Mouse (Mus musculus) limb, embryonic 12.5 days (tissue): ENCODE data around the gene Wnt6. TPM values are rescaled to one million over a fixed set of nuclear protein-coding genes. Genes with fewer than 3 reads are reported as not detected.

Experiments
- ATAC-seq: fragments of 200-750 bp; cut with Nextera tagmentation; 2 replicates; pipeline ENCODE4 v1.8.0; 2017; ENCODE audit warnings: low read depth, moderate TSS enrichment; ENCODE audit not compliant: insufficient number of reproducible peaks, insufficient read depth, low FRiP score, low TSS enrichment
- H3K27ac ChIP-seq: fragments of 300-500 bp; sonication (generic); 2 replicates; pipeline ENCODE4 v1.5.1; 2016; ENCODE audit warnings: mild to moderate bottlenecking, moderate library complexity
- H3K27me3 ChIP-seq: fragments of 300-500 bp; sonication (generic); 2 replicates; pipeline ENCODE4 v1.6.1; 2016; ENCODE audit warnings: mild to moderate bottlenecking, moderate library complexity
- H3K36me3 ChIP-seq: fragments of 300-500 bp; sonication (generic); 2 replicates; pipeline ENCODE4 v1.6.1; 2016; ENCODE audit warnings: mild to moderate bottlenecking, moderate library complexity
- H3K4me1 ChIP-seq: fragments of 300-500 bp; sonication (generic); replicated peaks from 2 replicates; pipeline ENCODE4 v1.6.1; 2016
- H3K4me2 ChIP-seq: fragments of 300-500 bp; sonication (generic); 2 replicates; pipeline ENCODE4 v1.6.1; 2016; ENCODE audit warnings: mild to moderate bottlenecking, moderate library complexity
- H3K4me3 ChIP-seq: fragments of 300-500 bp; sonication (generic); replicated peaks from 2 replicates; pipeline ENCODE4 v1.5.1; 2016; ENCODE audit warnings: mild to moderate bottlenecking
- H3K9ac ChIP-seq: fragments of 300-500 bp; sonication (generic); replicated peaks from 2 replicates; pipeline ENCODE4 v1.6.1; 2016; ENCODE audit warnings: mild to moderate bottlenecking, moderate library complexity
- H3K9me3 ChIP-seq: fragments of 300-500 bp; sonication (generic); 2 replicates; pipeline ENCODE4 v1.6.1; 2016; ENCODE audit warnings: mild to moderate bottlenecking, moderate library complexity
- WGBS: fragments of 180-500 bp; shearing (Covaris S2); methylation state at CpG from one replicate; pipeline ENCODE4 v1.1.7; 2016; 5-methylcytosine and 5-hydroxymethylcytosine counted together
- polyA plus RNA-seq: library from polyadenylated mRNA; unstranded; fragments of >200 nt; fragmentation: Nextera tagmentation; extraction: Ambion mirVana; gene quantifications from 2 replicates; pipeline ENCODE4 v1.2.1, GENCODE M21; 2016

The Wnt6 gene
- 38.7 and 40.5 TPM in 2 replicates for polyA plus RNA-seq

DNA sequence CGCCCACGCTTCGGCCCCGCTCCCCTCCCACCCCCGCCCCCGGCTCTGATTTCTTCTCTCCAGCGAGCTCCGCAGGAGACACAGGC lies at the start of gene Wnt6:
Wnt6 (plus strand) TSS at position 48 of the 86 bp plus-strand sequence.
- no peak for ATAC-seq
- Histone ChIP-seq H3K27me3 (peaks cover 100% of the 10 kb centered on the region), H3K4me3 (peak within 1 kb of the TSS; percentile 56), H3K27ac (0 out of 2 replicates have a peak within 1 kb of the TSS, but pooled peaks have one; percentile 50), H3K4me1 (peaks cover 27% of the 10 kb centered on the region), H3K9ac (peak within 1 kb of the TSS; percentile 58), H3K9me3 (no peaks in the 10 kb centered on the region), H3K4me2 (peak within 1 kb of the TSS; percentile 98), H3K36me3 (no peaks in the 10 kb centered on the region)
- WGBS: 0% methylated on average over 2 of the region's 8 CpGs

DNA sequence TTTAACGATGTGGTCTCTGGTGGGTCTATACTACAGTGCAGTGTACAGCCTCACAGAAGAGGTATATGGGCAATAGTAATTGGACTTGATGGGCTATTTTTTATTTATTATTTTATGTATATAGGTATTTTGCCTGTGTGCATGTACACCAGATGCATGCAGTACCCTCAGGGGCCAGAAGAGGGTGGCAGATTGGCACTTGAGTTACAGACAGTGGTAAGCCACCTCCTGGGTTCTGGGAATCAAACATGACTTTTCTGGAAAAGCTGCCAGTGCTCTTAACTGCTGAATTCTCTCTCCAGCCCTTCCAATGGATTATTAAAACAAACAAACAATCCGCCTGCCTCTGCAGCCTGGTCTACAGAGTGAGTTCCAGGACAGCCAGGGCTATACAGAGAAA lies 47.9 kb upstream of the Wnt6 start:
- no peak overlapping the region for H3K4me2 ChIP-seq
- H3K9me3 ChIP-seq: no peaks in the 10 kb centered on the region
- no peak overlapping the region for H3K27ac ChIP-seq
- no peak for ATAC-seq
- no peak overlapping the region for H3K4me3 ChIP-seq
- H3K9ac ChIP-seq: no peak overlapping the region
- no peaks in the 10 kb centered on the region for H3K4me1 ChIP-seq
- WGBS: 76% methylated on average over 2 of the region's 2 CpGs
- no peaks in the 10 kb centered on the region for H3K27me3 ChIP-seq
- no peaks in the 10 kb centered on the region for H3K36me3 ChIP-seq

GRCm38 (mm10) chr1:74726114-74726513 lies 45.6 kb upstream of the Wnt6 start:
- no peak overlapping the region for H3K4me2 ChIP-seq
- no peak for ATAC-seq
- H3K27me3 ChIP-seq: no peaks in the 10 kb centered on the region
- H3K27ac ChIP-seq: no peak overlapping the region
- WGBS: 70% methylated on average over 5 of the region's 5 CpGs
- no peak overlapping the region for H3K9ac ChIP-seq
- H3K4me1 ChIP-seq: no peaks in the 10 kb centered on the region
- H3K9me3 ChIP-seq: no peaks in the 10 kb centered on the region
- no peaks in the 10 kb centered on the region for H3K36me3 ChIP-seq
- no peak overlapping the region for H3K4me3 ChIP-seq

DNA sequence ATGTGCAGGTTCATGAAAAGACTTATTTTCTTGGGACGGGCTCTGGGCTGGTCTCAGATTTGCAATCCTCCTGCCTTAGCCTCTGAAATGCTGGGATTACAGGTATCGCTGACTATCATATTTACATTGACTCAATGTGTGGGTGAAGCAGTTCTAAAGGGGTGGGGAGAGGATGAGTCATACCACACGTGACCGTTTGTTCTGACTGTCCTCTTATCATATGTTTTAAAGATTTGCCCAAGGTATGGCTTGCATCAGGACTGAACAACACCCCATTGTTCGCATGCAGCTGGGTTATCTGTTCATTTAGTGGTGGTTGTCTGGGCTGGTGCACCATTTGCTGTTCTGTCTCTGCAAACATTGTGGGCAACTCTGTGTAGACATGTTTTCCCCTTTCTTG lies 45.0 kb upstream of the Wnt6 start:
- H3K4me1 ChIP-seq: no peaks in the 10 kb centered on the region
- H3K9me3 ChIP-seq: no peaks in the 10 kb centered on the region
- H3K27ac ChIP-seq: no peak overlapping the region
- H3K27me3 ChIP-seq: no peaks in the 10 kb centered on the region
- no peak overlapping the region for H3K4me3 ChIP-seq
- H3K9ac ChIP-seq: no peak overlapping the region
- no peaks in the 10 kb centered on the region for H3K36me3 ChIP-seq
- H3K4me2 ChIP-seq: no peak overlapping the region
- 90% methylated on average over 5 of the region's 5 CpGs for WGBS
- no peak for ATAC-seq

- no peak overlapping the region for H3K4me3 ChIP-seq
- H3K4me1 ChIP-seq: no peaks in the 10 kb centered on the region
- 71% methylated on average over 8 of the region's 8 CpGs for WGBS
- H3K36me3 ChIP-seq: no peaks in the 10 kb centered on the region
- no peak overlapping the region for H3K27ac ChIP-seq
- no peak for ATAC-seq
- no peaks in the 10 kb centered on the region for H3K27me3 ChIP-seq
- H3K9ac ChIP-seq: no peak overlapping the region
- no peak overlapping the region for H3K4me2 ChIP-seq
- H3K9me3 ChIP-seq: no peaks in the 10 kb centered on the region
Measured at GRCm38 (mm10) chr1:74728446-74728845, 43.2 kb upstream of the Wnt6 start.

- H3K4me1 ChIP-seq: no peaks in the 10 kb centered on the region
- peaks cover 11% of the 10 kb centered on the region; the same call in 1 of the 2 replicates for H3K36me3 ChIP-seq
- no peaks in the 10 kb centered on the region for H3K27me3 ChIP-seq
- no peak overlapping the region for H3K27ac ChIP-seq
- H3K4me3 ChIP-seq: no peak overlapping the region
- H3K9ac ChIP-seq: no peak overlapping the region
- no peaks in the 10 kb centered on the region for H3K9me3 ChIP-seq
- ATAC-seq: no peak
- 90% methylated on average over 12 of the region's 12 CpGs for WGBS
- H3K4me2 ChIP-seq: no peak overlapping the region
Measured at GRCm38 (mm10) chr1:74736977-74737376, 34.7 kb upstream of the Wnt6 start.

DNA sequence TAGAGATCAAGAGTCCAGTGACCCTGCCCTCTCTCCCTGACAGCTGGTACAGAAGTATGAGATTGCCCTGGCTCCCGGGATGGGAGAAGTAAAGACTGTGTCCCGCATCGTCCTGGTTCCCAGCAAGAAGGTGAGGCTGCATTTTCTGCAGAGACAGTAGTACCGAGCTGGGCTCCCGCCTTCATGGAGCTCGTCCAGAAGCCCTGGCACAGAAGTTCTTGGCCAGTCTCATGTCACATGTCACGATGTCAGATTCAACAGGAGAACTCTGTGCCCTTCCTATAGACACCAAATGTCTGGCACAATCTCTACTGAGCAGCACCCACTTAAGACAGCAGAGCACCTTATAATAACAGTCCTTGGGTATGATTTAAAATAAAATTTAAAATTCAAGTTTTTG lies 34.2 kb upstream of the Wnt6 start:
- H3K27ac ChIP-seq: no peak overlapping the region
- ATAC-seq: no peak
- H3K27me3 ChIP-seq: no peaks in the 10 kb centered on the region
- peaks cover 11% of the 10 kb centered on the region; the same call in 1 of the 2 replicates for H3K36me3 ChIP-seq
- no peak overlapping the region for H3K9ac ChIP-seq
- H3K4me1 ChIP-seq: no peaks in the 10 kb centered on the region
- no peak overlapping the region for H3K4me3 ChIP-seq
- 88% methylated on average over 7 of the region's 7 CpGs for WGBS
- no peak overlapping the region for H3K4me2 ChIP-seq
- no peaks in the 10 kb centered on the region for H3K9me3 ChIP-seq

DNA sequence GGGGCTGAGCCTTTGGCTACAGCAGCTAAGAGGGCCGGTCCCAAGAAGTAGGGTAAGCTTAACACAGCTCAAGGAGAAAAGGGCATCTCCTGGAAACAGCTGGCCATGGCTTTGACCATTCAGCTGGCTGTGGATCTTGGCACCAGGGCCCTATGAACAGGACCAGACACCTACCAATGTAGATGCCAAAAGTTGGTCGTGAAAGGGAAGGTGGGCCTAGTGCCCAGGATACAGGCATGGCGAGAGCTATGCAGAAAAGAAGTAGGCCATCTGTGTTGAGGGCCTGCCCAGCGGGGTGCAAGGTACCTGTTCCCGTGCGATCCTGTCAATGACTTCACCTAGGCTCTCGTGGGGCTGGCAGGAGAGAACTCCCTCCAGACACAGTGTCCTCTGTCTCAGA lies 30.8 kb upstream of the Wnt6 start:
- no peak overlapping the region for H3K4me2 ChIP-seq
- no peaks in the 10 kb centered on the region for H3K4me1 ChIP-seq
- H3K27me3 ChIP-seq: no peaks in the 10 kb centered on the region; the same call in 1 of the 2 replicates
- peaks cover 7% of the 10 kb centered on the region; the same call in 1 of the 2 replicates for H3K36me3 ChIP-seq
- H3K27ac ChIP-seq: no peak overlapping the region
- H3K9me3 ChIP-seq: no peaks in the 10 kb centered on the region
- H3K9ac ChIP-seq: no peak overlapping the region
- 77% methylated on average over 7 of the region's 7 CpGs for WGBS
- ATAC-seq: no peak
- H3K4me3 ChIP-seq: no peak overlapping the region

DNA sequence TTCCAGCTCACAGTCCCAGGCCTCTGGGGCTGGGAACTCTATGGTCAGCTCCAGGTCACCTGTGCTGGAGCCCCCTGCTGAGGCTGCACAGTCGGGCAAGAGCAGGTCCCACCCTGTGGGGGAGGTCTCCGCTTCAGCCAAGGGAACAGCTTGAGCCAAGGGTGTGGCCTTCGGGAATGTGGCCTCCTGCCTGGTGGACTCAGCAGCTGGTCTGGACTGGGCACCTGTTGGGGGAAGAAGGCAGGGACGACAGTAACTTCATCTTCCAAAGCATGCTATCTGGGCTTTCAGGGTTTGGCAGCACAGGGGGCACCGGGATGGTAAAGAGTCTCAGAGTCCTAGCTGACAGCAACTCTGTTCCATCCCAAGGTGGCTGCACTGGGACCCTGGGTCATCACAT lies 24.4 kb upstream of the Wnt6 start:
- WGBS: 69% methylated on average over 5 of the region's 5 CpGs
- 0 out of 2 replicates have a peak, but pooled peaks have one; percentile 38 for ATAC-seq
- peaks cover 23% of the 10 kb centered on the region for H3K27me3 ChIP-seq

DNA sequence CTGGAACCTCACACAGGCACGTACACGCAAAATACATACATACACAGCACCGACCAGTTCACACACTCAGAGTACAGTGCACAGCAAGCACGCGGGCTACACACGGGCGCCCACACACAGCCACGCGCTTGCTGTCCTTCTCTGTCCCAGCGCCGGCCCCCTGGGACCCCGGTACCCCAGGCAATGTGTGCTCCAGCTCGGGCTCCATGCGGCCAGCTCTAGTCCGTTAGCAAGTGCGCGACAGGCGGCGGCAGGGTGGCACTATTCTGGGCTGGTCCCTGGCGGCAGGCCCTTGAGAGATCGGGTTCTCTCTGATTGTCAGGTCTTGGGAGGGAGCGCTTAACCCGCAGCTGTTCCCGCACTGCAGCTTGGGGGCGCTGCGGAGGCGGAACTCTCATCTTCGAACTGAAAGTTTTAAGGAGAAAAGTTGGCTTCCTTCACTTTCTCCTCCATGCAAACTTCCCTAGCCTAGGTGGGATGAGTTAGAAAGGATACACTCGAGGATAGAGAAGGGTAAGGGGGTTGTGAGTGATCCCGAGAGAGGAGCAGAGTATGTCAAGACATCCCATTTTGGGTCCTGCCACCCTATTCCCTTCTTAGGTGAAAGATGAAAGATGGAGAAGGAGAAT lies 22.9 kb upstream of the Wnt6 start, which contains the start of gene Prkag3:
Prkag3 (minus strand) TSS at position 579 of the 629 bp plus-strand sequence.
- 10% methylated on average over 30 of the region's 30 CpGs for WGBS
- Histone ChIP-seq H3K9me3 (no peaks in the 10 kb centered on the region), H3K4me1 (peaks cover 10% of the 10 kb centered on the region; the same call in 1 of the 2 replicates), H3K4me2 (peak within 1 kb of the TSS; percentile 56), H3K27me3 (peaks cover 23% of the 10 kb centered on the region), H3K36me3 (no peaks in the 10 kb centered on the region), H3K4me3 (peak within 1 kb of the TSS; percentile 29), H3K27ac (no peak within 1 kb of the TSS), H3K9ac (no peak within 1 kb of the TSS; the same call in 1 of the 2 replicates)
- ATAC-seq: no peak

More for the DNA sequence above, 24.4 kb upstream of the Wnt6 start:
- Histone ChIP-seq H3K4me2 (no peak overlapping the region), H3K36me3 (no peaks in the 10 kb centered on the region), H3K9me3 (no peaks in the 10 kb centered on the region), H3K27ac (no peak overlapping the region), H3K4me3 (no peak overlapping the region), H3K9ac (no peak overlapping the region), H3K4me1 (peaks cover 10% of the 10 kb centered on the region; the same call in 1 of the 2 replicates)

- Histone ChIP-seq H3K4me2 (no peak overlapping the region), H3K4me3 (no peak overlapping the region), H3K36me3 (no peaks in the 10 kb centered on the region), H3K4me1 (peaks cover 15% of the 10 kb centered on the region; the same call in 1 of the 2 replicates), H3K27me3 (peaks cover 23% of the 10 kb centered on the region), H3K27ac (no peak overlapping the region), H3K9ac (no peak overlapping the region), H3K9me3 (no peaks in the 10 kb centered on the region)
- no peak for ATAC-seq
- WGBS: 68% methylated on average over 7 of the region's 7 CpGs
Measured at GRCm38 (mm10) chr1:74749301-74749700, 22.4 kb upstream of the Wnt6 start.

- no peak overlapping the region for H3K9ac ChIP-seq
- WGBS: 84% methylated on average over 4 of the region's 4 CpGs
- H3K4me1 ChIP-seq: peaks cover 15% of the 10 kb centered on the region; the same call in 1 of the 2 replicates
Measured at GRCm38 (mm10) chr1:74750683-74751082, 21.0 kb upstream of the Wnt6 start.

More at GRCm38 (mm10) chr1:74750683-74751082, 21.0 kb upstream of the Wnt6 start:
- Histone ChIP-seq H3K36me3 (no peaks in the 10 kb centered on the region), H3K27me3 (peaks cover 23% of the 10 kb centered on the region), H3K9me3 (no peaks in the 10 kb centered on the region), H3K4me3 (no peak overlapping the region), H3K27ac (no peak overlapping the region), H3K4me2 (no peak overlapping the region)
- ATAC-seq: no peak
